Mouse (Mus musculus) limb, embryonic 10.5 days (tissue): Measurements from ENCODE around the gene Igfbp1. TPM values are rescaled to one million over a fixed set of nuclear protein-coding genes. Genes with fewer than 3 reads are reported as not detected.

Experiments used
- DNase-seq: peaks from one replicate; pipeline ENCODE4 v3.0.0-alpha.2; 2017; ENCODE audit warnings: low spot score
- H3K27ac ChIP-seq: fragments of 300-500 bp; sonication (generic); 2 replicates; pipeline ENCODE4 v1.5.1; 2016; ENCODE audit warnings: mild to moderate bottlenecking
- H3K27me3 ChIP-seq: fragments of 300-500 bp; sonication (generic); 2 replicates; pipeline ENCODE4 v1.6.1; 2016; ENCODE audit warnings: low read depth, mild to moderate bottlenecking; ENCODE audit not compliant: poor library complexity, severe bottlenecking
- H3K36me3 ChIP-seq: fragments of 300-500 bp; sonication (generic); 2 replicates; pipeline ENCODE4 v1.6.1; 2016; ENCODE audit warnings: mild to moderate bottlenecking, moderate library complexity
- H3K4me1 ChIP-seq: fragments of 300-500 bp; sonication (generic); 2 replicates; pipeline ENCODE4 v1.6.1; 2016
- H3K4me3 ChIP-seq: fragments of 300-500 bp; sonication (generic); 2 replicates; pipeline ENCODE4 v1.5.1; 2016; ENCODE audit warnings: mild to moderate bottlenecking, moderate library complexity
- H3K9me3 ChIP-seq: fragments of 300-500 bp; sonication (generic); replicated peaks from 2 replicates; pipeline ENCODE4 v1.6.1; 2016; ENCODE audit warnings: mild to moderate bottlenecking
- WGBS: fragments of 180-500 bp; shearing (Covaris S2); methylation state at CpG from one replicate; pipeline ENCODE4 v1.1.7; 2016; 5-methylcytosine and 5-hydroxymethylcytosine counted together
- polyA plus RNA-seq: library from polyadenylated mRNA; unstranded; fragments of >200 nt; fragmentation: Nextera tagmentation; extraction: Ambion mirVana; gene quantifications from 2 replicates; pipeline ENCODE4 v1.2.1, GENCODE M21; 2016

Igfbp1 gene
- polyA plus RNA-seq, 1 experiment from 2014 or later, result 0.21 TPM

DNA sequence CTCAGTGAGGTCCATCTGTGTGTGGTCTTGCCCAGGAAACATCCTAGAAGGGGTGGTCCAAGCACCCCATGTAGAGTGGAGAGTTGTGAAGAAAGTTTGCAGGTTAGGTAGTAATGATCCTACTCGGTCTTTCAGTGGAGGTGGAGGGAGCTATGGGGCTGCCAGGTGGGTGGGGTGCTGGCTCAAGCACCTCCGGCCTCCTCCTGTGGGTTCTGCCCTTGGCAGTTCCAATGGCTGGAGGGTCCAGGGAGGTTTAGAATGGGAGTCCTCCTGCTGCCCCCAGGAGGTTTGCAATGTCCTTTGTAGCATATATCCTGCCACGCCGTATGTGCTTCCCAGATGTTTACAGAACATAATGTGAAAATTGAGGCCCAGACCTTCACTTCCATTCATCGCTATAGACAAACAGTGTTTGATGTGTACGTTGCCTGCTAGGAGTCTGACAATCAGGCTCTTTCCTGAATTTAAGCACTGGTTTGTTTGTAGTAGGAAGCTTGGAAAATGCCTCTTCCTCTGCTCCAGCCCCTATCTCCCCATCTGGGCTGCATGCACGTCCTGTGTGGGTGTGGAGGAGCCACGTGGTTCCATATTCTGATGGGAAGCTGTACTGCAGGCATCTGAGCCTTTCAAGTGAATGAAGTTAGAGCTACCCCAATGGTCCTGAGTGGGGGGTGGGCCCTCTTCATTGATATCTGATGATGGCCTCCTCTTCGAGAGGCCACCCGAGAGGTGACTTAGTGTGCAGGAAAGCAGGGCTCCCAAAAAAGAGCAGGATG lies 1.1 kb downstream of the Igfbp1 start:
- H3K9me3 ChIP-seq, result no peaks in the 10 kb centered on the region
- H3K4me1 ChIP-seq, result 0 out of 2 replicates have a peak, but pooled peaks cover 8% of the 10 kb centered on the region
- no peak for DNase-seq
- WGBS, result 84% methylated on average over 10 of the region's 10 CpGs
- no peak overlapping the region for H3K4me3 ChIP-seq
- H3K27ac ChIP-seq, result no peak overlapping the region
- H3K36me3 ChIP-seq, result no peaks in the 10 kb centered on the region
- no peaks in the 10 kb centered on the region for H3K27me3 ChIP-seq

DNA sequence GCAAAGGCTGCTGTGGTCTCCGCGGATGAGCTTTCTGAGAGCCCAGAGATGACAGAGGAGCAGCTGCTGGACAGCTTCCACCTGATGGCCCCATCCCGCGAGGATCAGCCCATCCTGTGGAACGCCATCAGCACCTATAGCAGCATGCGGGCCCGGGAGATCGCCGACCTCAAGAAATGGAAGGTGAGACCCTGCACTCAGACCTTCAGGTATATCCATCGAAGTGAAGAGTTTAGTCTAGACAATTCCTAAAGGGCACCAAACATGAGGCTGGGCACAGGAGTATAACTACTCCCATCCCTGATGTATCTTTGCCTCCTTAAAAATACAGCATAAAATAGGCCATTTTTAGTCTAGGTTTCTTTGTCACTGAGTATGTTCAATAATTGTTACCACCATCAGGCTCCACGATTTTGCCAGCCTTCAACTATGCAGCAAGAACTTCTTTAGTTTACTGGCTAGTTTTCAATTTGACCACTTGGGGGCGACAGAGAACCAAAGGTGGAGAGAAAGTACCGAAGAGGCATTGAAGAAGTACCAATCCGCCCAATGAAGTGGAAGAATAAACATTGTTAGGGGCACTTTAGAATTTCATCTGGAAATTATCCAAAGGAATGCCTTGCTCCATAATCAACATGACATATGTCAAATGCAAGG lies 2.3 kb downstream of the Igfbp1 start:
- 55% methylated on average over 14 of the region's 14 CpGs for WGBS
- DNase-seq, result no peak
- Histone ChIP-seq H3K4me1 (0 out of 2 replicates have a peak, but pooled peaks cover 8% of the 10 kb centered on the region), H3K27me3 (no peaks in the 10 kb centered on the region), H3K27ac (no peak overlapping the region), H3K4me3 (no peak overlapping the region), H3K9me3 (no peaks in the 10 kb centered on the region), H3K36me3 (no peaks in the 10 kb centered on the region)

DNA sequence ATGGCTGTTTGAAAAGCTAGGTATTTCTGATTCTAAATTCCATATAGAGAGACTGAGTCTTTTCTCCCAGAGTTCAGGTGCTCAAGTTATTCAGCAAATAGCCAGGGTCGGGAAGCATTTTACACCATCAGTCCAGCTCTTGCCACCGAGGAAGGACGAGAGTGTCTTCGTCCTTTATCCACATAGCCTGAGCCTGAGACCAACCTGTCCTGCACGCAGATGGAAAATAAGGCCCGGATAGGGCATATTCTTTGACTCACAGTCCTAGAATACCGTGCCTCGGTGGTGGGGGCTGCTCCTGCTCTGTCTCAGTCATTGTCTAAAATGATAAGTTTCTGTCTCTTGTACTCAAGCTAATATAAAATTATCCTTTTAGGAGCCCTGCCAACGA lies 2.8 kb downstream of the Igfbp1 start:
- H3K27ac ChIP-seq, result no peak overlapping the region
- H3K27me3 ChIP-seq, result no peaks in the 10 kb centered on the region
- 0 out of 2 replicates have a peak, but pooled peaks cover 8% of the 10 kb centered on the region for H3K4me1 ChIP-seq
- H3K36me3 ChIP-seq, result no peaks in the 10 kb centered on the region
- no peak overlapping the region for H3K4me3 ChIP-seq
- 84% methylated on average over 9 of the region's 9 CpGs for WGBS
- no peak for DNase-seq
- no peaks in the 10 kb centered on the region for H3K9me3 ChIP-seq

DNA sequence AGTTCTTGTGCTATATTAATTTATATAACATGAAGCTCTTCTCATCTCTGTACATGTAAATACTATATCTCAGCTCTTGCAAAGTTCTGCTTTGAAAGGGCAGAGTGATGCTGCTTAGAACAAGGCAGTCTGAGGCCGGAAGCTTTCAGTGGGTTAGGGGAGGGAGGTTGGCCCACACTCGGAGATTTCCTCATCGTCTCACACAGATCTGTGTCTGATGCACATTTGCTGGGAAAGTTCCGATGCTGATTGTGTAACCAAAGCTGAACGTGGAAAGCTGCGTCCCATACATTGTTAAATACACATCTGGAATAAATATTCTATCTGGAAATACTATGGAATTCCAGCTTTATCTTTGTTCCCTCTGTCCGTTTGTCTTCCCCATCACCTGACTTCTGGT lies 4.6 kb downstream of the Igfbp1 start:
- whole genome bisulfite sequencing, result 81% methylated on average over 7 of the region's 7 CpGs
- DNase-seq, result no peak
- Histone ChIP-seq H3K27ac (no peak overlapping the region), H3K4me3 (no peak overlapping the region), H3K4me1 (0 out of 2 replicates have a peak, but pooled peaks cover 6% of the 10 kb centered on the region), H3K36me3 (0 out of 2 replicates have a peak, but pooled peaks cover 3% of the 10 kb centered on the region), H3K27me3 (no peaks in the 10 kb centered on the region), H3K9me3 (no peaks in the 10 kb centered on the region)

DNA sequence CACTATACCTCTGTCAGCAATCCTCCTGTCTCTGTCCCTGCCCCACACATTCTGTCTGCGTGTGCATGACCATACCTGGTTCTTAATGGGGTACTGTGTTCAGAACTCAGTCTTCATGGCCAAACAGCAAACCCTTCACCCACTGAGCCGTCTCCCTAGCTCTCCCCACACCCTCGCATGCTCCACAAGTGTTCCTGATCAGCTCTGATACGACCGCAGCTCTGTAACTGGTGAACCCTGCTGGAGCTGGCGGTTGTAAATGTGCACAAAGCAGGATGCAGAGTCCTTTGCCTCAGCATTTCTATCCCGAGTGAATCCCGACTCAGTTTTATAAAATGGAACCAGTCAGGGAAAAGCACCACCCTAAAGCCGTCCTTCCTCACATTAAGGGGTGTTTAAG lies 6.3 kb downstream of the Igfbp1 start:
- H3K27me3 ChIP-seq, result no peaks in the 10 kb centered on the region
- 85% methylated on average over 9 of the region's 9 CpGs for WGBS

DNA sequence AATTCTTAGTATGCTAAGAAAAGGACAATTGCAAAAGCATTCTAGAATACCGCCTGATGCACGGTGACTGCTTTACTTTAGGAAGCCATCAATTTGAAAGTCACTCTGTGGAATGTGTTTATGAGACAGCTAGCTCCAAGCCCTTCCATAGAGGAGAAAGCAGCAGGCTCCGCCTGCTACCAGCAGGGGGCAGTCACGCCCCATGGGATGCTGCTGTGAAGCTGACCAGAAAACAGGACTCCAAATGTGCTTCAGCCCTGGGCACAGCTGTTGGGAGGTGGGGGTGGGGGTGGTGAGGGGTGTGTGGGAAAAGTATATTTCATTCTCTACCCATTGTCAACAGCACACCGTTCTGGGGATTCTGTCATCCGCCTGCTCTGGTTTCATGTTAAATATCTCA lies 12.8 kb downstream of the Igfbp1 start:
- DNase-seq, result peak; percentile 90
- 20% methylated on average over 6 of the region's 6 CpGs for WGBS
- H3K36me3 ChIP-seq, result peaks cover 15% of the 10 kb centered on the region; the same call in 1 of the 2 replicates
- H3K4me3 ChIP-seq, result no peak overlapping the region
- peaks cover 45% of the 10 kb centered on the region for H3K27me3 ChIP-seq
- no peak overlapping the region for H3K27ac ChIP-seq
- no peaks in the 10 kb centered on the region for H3K9me3 ChIP-seq
- H3K4me1 ChIP-seq, result peaks cover 35% of the 10 kb centered on the region

More for the DNA sequence above, 6.3 kb downstream of the Igfbp1 start:
- Histone ChIP-seq H3K27ac (no peak overlapping the region), H3K36me3 (peaks cover 9% of the 10 kb centered on the region; the same call in 1 of the 2 replicates), H3K4me3 (no peak overlapping the region), H3K9me3 (no peaks in the 10 kb centered on the region), H3K4me1 (no peaks in the 10 kb centered on the region)
- no peak for DNase-seq

DNA sequence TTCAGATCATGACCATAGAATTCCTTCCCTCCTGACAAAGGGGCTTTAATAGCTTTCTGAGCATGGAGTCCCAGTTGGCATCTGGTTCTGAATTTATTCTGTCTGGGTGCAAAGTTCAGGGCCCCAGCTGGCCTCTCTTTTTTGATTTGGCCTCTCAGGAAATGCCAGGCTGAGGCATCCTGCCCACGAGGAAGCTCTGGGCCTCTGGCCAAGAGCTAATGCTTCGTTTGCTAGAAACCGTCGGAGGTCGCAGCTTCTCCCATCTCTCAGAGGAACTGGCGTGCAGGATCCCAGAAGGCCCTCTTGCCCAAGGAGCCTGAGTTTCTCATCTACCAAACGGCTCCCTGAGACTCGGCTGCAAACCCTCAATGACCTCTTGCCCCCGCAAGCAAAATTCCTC lies 13.6 kb downstream of the Igfbp1 start:
- H3K9me3 ChIP-seq, result no peaks in the 10 kb centered on the region
- no peak overlapping the region for H3K27ac ChIP-seq
- peaks cover 37% of the 10 kb centered on the region for H3K4me1 ChIP-seq
- H3K36me3 ChIP-seq, result peaks cover 15% of the 10 kb centered on the region; the same call in 1 of the 2 replicates
- 33% methylated on average over 9 of the region's 9 CpGs for WGBS
- DNase-seq, result peak; percentile 44
- H3K4me3 ChIP-seq, result 0 out of 2 replicates have a peak overlapping the region, but pooled peaks have one; percentile 6
- H3K27me3 ChIP-seq, result peaks cover 47% of the 10 kb centered on the region

DNA sequence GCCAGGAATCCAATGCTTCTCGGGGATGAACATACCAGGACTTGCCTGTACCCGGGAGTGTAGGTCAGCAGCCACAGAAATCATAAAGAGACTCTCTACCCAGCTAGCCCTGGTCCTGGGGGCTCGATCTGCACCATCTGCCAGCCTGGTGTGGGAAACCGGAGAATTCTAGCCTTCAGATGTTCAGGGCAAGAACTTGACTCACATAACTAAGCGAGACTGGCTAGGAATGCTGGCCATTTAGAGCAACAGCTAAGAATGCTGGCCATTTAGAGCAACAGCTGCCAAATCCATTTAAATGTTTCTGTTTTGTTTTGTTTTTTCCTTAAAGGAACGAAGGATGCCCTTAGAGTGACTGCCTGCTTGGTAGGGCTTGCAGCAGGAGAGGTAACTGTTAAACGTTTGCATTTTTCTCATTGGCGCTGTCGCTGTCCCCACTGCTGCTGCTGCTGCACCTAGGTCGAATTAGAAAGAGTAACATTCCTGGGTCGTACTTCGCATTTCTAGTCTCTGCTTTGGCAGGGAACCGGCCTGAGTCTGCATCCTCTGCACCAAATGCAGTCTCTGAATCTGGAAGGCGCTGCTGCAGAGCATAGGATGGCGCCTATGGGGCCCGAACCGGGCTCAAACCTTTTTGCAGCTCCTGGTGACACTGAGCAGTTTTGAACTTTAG lies 14.7 kb downstream of the Igfbp1 start:
- peak; percentile 46 for DNase-seq
- Histone ChIP-seq H3K27ac (peak overlapping the region; percentile 81; the same call in 1 of the 2 replicates), H3K4me1 (peaks cover 43% of the 10 kb centered on the region), H3K36me3 (peaks cover 12% of the 10 kb centered on the region; the same call in 1 of the 2 replicates), H3K9me3 (no peaks in the 10 kb centered on the region), H3K4me3 (peak overlapping the region; percentile 72), H3K27me3 (peaks cover 47% of the 10 kb centered on the region)
- WGBS, result 22% methylated on average over 17 of the region's 17 CpGs

DNA sequence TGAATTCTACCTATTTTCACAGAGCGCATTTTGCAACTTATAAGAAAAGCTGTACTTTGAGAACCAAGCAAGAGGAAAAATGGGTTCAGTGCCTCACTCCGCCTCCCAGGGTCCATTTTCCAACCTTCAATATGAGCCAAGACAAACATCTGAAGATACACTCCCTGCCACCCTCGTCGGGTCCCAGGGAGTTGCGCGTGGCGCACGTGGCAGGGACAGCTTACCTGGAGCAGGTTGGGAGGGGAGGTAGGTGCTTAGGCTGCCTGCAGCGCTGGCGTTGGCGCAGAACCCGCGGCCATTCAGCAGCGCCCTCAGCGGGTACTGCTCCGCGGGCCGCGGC lies 15.5 kb downstream of the Igfbp1 start:
- peak overlapping the region; percentile 72 for H3K4me3 ChIP-seq
- WGBS, result 2% methylated on average over 19 of the region's 19 CpGs
- H3K9me3 ChIP-seq, result no peaks in the 10 kb centered on the region
- H3K36me3 ChIP-seq, result peaks cover 10% of the 10 kb centered on the region; the same call in 1 of the 2 replicates
- H3K27me3 ChIP-seq, result peaks cover 47% of the 10 kb centered on the region
- DNase-seq, result no peak
- peak overlapping the region; percentile 81 for H3K27ac ChIP-seq
- H3K4me1 ChIP-seq, result peaks cover 43% of the 10 kb centered on the region

DNA sequence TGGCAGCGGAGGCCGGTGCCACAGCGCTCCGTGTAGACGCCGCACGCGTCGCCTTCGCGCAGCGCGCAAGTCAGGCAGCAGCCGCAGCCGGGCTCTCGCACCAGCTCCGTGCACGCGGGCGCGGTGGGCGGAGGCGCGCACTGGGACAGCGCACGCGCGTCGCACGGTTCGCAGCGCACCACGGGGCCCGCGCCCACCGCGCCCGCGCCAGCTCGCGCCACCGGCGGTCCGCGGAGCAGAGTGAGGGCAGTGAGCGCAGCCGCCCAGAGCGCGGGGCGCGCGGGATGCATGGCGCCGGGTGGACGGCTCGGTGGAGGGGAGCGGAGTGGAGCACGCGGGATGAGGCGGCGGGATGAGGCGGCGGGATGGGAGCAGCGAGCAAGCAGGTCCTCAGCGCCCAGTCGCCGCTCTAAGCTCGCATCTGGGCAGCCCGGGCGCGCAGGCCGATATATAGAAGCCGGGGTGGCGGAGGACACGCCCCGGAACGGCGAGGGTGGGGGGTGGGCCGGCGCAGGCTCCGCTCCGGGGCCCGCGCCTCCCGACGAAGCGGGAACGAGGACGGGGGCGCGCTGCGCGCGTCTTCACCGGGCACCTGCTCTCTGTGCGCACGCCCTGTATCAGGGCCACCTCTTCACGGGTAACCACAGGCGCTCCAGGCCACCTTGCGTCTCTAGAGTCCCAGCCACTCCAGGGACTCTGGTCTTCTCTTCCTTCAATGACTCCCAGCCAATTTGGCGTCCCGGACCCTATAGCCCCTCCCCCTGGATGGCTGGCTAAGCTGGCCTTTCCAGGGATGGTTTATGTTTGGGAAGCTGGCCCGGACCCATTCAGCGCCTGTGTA lies 16.1 kb downstream of the Igfbp1 start, which contains the start of gene Igfbp3:
TSS of gene Igfbp3 (minus strand) at position 423 of the 841 bp plus-strand sequence.
- WGBS, result under 1% methylated on average over 101 of the region's 104 CpGs
- DNase-seq, result peak; percentile 72
- H3K27me3 ChIP-seq, result peaks cover 47% of the 10 kb centered on the region

DNA sequence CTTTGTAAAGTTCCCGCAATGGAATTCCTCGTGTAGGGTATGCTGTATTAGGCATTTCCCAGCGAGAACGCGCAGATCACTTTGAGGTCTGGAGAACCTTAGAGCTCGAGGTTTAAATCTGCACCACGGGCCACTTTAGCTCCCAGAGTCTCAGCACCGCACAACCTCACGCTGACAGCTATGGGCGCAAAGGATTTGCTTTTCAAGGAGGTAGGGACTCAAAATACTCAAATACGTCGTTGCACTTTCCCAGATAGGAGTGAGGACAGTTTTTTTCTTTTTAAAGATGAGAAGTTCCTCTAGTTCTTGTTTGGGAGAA lies 16.7 kb downstream of the Igfbp1 start:
- Histone ChIP-seq H3K9me3 (no peaks in the 10 kb centered on the region), H3K27me3 (peaks cover 47% of the 10 kb centered on the region), H3K4me1 (peaks cover 43% of the 10 kb centered on the region), H3K4me3 (peak overlapping the region; percentile 72), H3K36me3 (0 out of 2 replicates have a peak, but pooled peaks cover 1% of the 10 kb centered on the region), H3K27ac (no peak overlapping the region)
- no peak for DNase-seq
- 1% methylated on average over 12 of the region's 12 CpGs for WGBS

More for the DNA sequence above, 16.1 kb downstream of the Igfbp1 start, which contains the start of gene Igfbp3:
- Histone ChIP-seq H3K27ac (peak within 1 kb of the TSS; percentile 81), H3K4me1 (peaks cover 43% of the 10 kb centered on the region), H3K4me3 (peak within 1 kb of the TSS; percentile 72), H3K36me3 (peaks cover 7% of the 10 kb centered on the region; the same call in 1 of the 2 replicates), H3K9me3 (no peaks in the 10 kb centered on the region)

DNA sequence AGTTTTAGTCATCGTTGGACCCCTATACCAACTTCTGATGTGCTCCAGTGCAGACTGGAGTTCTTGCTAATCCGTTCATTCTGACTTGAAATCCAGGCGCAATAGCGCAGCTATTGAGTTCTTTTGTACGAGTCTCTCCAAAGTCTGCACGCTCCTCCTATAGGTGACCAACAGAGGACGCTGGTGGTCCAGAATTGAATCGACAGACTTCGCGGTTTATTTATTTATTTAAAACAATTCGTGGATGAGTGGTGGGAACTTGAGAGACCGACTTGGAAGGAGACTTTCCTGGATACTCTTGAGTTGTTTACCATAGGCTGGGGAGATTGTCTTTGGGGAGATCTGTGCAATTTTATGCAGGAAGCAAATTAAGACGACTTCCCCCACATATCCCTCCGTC lies 17.2 kb downstream of the Igfbp1 start:
- WGBS, result 8% methylated on average over 14 of the region's 14 CpGs
- H3K36me3 ChIP-seq, result no peaks in the 10 kb centered on the region
- no peak overlapping the region for H3K27ac ChIP-seq
- peaks cover 47% of the 10 kb centered on the region for H3K27me3 ChIP-seq
- H3K4me3 ChIP-seq, result peak overlapping the region; percentile 72; the same call in 1 of the 2 replicates
- peak; percentile 64 for DNase-seq
- no peaks in the 10 kb centered on the region for H3K9me3 ChIP-seq
- H3K4me1 ChIP-seq, result peaks cover 43% of the 10 kb centered on the region
